Mouse (Mus musculus) kidney, postnatal 0 days (tissue): ENCODE data around the gene Anp32e. TPM values are rescaled to one million over a fixed set of nuclear protein-coding genes. Genes with fewer than 3 reads are reported as not detected.
A peak's percentile ranks its signal among the peaks of the same experiment; 100 is the strongest.

ENCODE experiments used
- ATAC-seq: fragments of 200-750 bp; cut with Nextera tagmentation; replicated peaks from 2 replicates; pipeline ENCODE4 v1.8.0; 2017; ENCODE audit warnings: low read depth, moderate number of reproducible peaks, moderate TSS enrichment, moderate library complexity; ENCODE audit not compliant: low FRiP score
- DNase-seq: peaks from one replicate; pipeline ENCODE4 v3.0.0-alpha.2; 2016; ENCODE audit warnings: low spot score
- H3K27ac ChIP-seq: fragments of 300-500 bp; sonication (generic); 2 replicates; pipeline ENCODE4 v1.5.1; 2014; ENCODE audit warnings: mild to moderate bottlenecking
- H3K27me3 ChIP-seq: fragments of 300-500 bp; sonication (generic); 2 replicates; pipeline ENCODE4 v1.6.1; 2014; ENCODE audit warnings: low read length, mixed read lengths; ENCODE audit not compliant: insufficient read depth
- H3K36me3 ChIP-seq: fragments of 300-500 bp; sonication (generic); 2 replicates; pipeline ENCODE4 v1.6.1; 2014; ENCODE audit warnings: low read length, mixed read lengths; ENCODE audit not compliant: insufficient read depth
- H3K4me1 ChIP-seq: fragments of 300-500 bp; sonication (generic); replicated peaks from 2 replicates; pipeline ENCODE4 v1.6.1; 2014; ENCODE audit warnings: antibody characterized with exemption, low read length, mixed read lengths; ENCODE audit not compliant: insufficient read depth
- H3K4me2 ChIP-seq: fragments of 300-500 bp; sonication (generic); 2 replicates; pipeline ENCODE4 v1.6.1; 2014; ENCODE audit warnings: mild to moderate bottlenecking, low read length, moderate library complexity, mixed read lengths
- H3K4me3 ChIP-seq: fragments of 300-500 bp; sonication (generic); replicated peaks from 2 replicates; pipeline ENCODE4 v1.5.1; 2014; ENCODE audit warnings: low read depth, low read length
- H3K9ac ChIP-seq: fragments of 300-500 bp; sonication (generic); 2 replicates; pipeline ENCODE4 v1.6.1; 2014; ENCODE audit warnings: low read depth, low read length
- H3K9me3 ChIP-seq: fragments of 300-500 bp; sonication (generic); replicated peaks from 2 replicates; pipeline ENCODE4 v1.6.1; 2016; ENCODE audit warnings: low read length, inconsistent platforms, mixed read lengths
- CTCF ChIP-seq: IDR thresholded peaks from 2 replicates; pipeline ENCODE4 v1.5.1; 2016; ENCODE audit warnings: antibody characterized with exemption, low read depth, mild to moderate bottlenecking, moderate library complexity
- WGBS: fragments of 180-500 bp; shearing (Covaris S2); extraction: QIAGEN DNeasy Blood & Tissue Kit; methylation state at CpG from one replicate; pipeline ENCODE4 v1.1.7; 2014; 5-methylcytosine and 5-hydroxymethylcytosine counted together
- polyA plus RNA-seq: library from polyadenylated mRNA; unstranded; fragments of >200 nt; fragmentation: Nextera tagmentation; extraction: Ambion mirVana; gene quantifications from 2 replicates; pipeline ENCODE4 v1.2.1, GENCODE M21; 2015

Anp32e gene
- polyA plus RNA-seq = 128 and 151 TPM in 2 replicates

DNA sequence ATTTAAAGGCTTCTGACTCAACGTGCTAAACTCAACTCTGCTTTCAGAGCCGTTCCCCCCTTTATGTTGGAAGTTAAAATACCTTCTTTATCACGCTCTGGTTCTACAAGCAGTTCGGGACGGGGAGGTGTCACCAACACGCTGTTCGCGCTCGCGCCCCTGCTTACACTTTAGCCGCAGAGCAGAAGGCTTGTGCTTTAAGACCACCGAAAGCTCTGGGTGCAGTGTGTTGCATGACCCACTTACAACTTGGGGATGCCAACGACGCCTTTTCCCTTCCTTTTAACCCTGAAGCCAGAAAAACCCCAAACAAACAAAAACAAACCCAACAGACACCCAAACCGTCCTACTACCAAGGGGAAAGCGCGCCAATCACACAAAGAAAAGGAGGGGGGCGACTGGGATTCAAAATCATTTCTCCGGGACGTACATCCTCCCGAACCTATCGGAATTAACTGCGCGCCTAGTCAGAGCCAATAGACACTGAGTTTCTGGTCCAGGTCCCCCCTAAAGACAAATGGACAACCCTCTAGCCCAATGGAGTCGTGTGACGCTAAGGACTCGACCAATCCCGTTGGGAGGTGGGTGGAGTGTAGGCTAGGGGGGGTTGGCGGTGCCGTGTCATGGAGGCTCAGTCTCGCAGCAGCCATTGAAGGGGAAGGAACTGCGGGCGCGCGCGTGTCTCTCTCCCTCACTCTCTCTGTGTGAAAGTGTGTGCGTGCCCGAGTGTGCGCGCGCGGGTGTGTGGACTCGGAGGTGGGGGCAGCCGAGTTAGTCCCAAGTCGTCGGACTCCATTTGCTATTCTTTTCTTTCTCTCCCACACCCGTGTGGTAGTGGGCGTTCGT lies at the start of gene Anp32e:
TSS of gene Anp32e (plus strand) at position 589 of the 846 bp plus-strand sequence.
- WGBS = under 1% methylated on average over 48 of the region's 49 CpGs
- Histone ChIP-seq H3K4me2 (peak within 1 kb of the TSS; percentile 66), H3K27me3 (no peaks in the 10 kb centered on the region), H3K9me3 (no peaks in the 10 kb centered on the region), H3K36me3 (peaks cover 1% of the 10 kb centered on the region; the same call in 1 of the 2 replicates), H3K9ac (peak within 1 kb of the TSS; percentile 89), H3K4me3 (peak within 1 kb of the TSS; percentile 90), H3K4me1 (peaks cover 4% of the 10 kb centered on the region), H3K27ac (peak within 1 kb of the TSS; percentile 88)
- DNase-seq = peak; percentile 100
- ATAC-seq = peak; percentile 100
- TF ChIP-seq CTCF = no peak

- ATAC-seq (peak; percentile 98), DNase-seq (peak; percentile 99)
- Histone ChIP-seq H3K4me1 (peaks cover 6% of the 10 kb centered on the region; the same call in 1 of the 2 replicates), H3K4me3 (peak within 1 kb of the TSS; percentile 43), H3K9ac (peak within 1 kb of the TSS; percentile 53; the same call in 1 of the 2 replicates), H3K27me3 (no peaks in the 10 kb centered on the region), H3K36me3 (0 out of 2 replicates have a peak, but pooled peaks cover 1% of the 10 kb centered on the region), H3K4me2 (peak within 1 kb of the TSS; percentile 97), H3K27ac (peak within 1 kb of the TSS; percentile 31; the same call in 1 of the 2 replicates), H3K9me3 (no peaks in the 10 kb centered on the region)
- WGBS = under 1% methylated on average over 57 of the region's 66 CpGs
- no peak for TF ChIP-seq CTCF
Observed at GRCm38 (mm10) chr3:95881979-95882815, 46.8 kb upstream of the Anp32e start, which contains the start of gene Ciart. Ciart (minus strand) TSS chr3:95882251.

DNA sequence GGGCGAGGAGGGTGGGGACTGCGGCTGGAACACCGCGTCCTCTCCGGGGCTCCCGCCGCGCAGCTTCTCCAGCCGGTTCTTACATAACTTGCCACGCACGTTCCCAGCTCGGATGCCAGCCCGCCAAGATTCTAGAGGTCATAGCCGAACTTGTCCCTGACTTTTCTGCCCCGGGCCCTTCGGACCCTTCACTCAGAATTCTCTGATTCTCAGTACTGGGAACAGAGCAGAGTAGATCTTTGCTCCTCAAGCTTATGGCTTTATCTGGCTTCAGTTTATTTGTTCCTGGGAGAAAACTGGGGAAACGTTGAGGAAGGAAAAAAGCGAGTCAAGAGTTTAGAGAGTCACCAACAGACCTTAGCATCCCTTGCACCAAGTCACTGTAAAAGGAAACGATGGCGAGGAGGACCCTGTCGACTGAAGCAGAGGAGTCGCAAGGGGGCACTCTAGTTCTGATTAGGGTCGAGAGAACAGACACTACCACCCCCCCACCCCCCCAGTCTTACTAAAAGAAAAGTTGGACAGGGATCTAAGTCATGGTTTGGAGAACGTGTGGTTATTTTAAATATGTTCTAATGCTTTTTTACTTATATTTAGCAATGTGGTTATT lies 46.1 kb upstream of the Anp32e start:
- Histone ChIP-seq H3K4me2 (peak overlapping the region; percentile 97), H3K27me3 (no peaks in the 10 kb centered on the region), H3K4me1 (peaks cover 6% of the 10 kb centered on the region; the same call in 1 of the 2 replicates), H3K36me3 (0 out of 2 replicates have a peak, but pooled peaks cover 3% of the 10 kb centered on the region), H3K4me3 (peak overlapping the region; percentile 26), H3K27ac (0 out of 2 replicates have a peak overlapping the region, but pooled peaks have one; percentile 0), H3K9me3 (no peaks in the 10 kb centered on the region), H3K9ac (peak overlapping the region; percentile 5; the same call in 1 of the 2 replicates)
- 3% methylated on average over 24 of the region's 24 CpGs for WGBS
- peak; percentile 71 for TF ChIP-seq CTCF
- DNase-seq (peak; percentile 93), ATAC-seq (no peak)

- no peak overlapping the region for H3K27ac ChIP-seq
- 63% methylated on average over 5 of the region's 5 CpGs for WGBS
- no peak for ATAC-seq
Observed at GRCm38 (mm10) chr3:95884400-95884799, 44.6 kb upstream of the Anp32e start.

GRCm38 (mm10) chr3:95887596-95887995 lies 41.5 kb upstream of the Anp32e start:
- no peaks in the 10 kb centered on the region for H3K27me3 ChIP-seq
- H3K4me2 ChIP-seq = no peak overlapping the region
- WGBS = 38% methylated on average over 4 of the region's 4 CpGs
- no peak overlapping the region for H3K9ac ChIP-seq
- H3K4me3 ChIP-seq = no peak overlapping the region
- TF ChIP-seq CTCF = no peak
- no peak overlapping the region for H3K27ac ChIP-seq
- DNase-seq (no peak), ATAC-seq (0 out of 2 replicates have a peak, but pooled peaks have one; percentile 38)
- peaks cover 20% of the 10 kb centered on the region for H3K4me1 ChIP-seq
- no peaks in the 10 kb centered on the region for H3K9me3 ChIP-seq
- 0 out of 2 replicates have a peak, but pooled peaks cover 3% of the 10 kb centered on the region for H3K36me3 ChIP-seq

More at GRCm38 (mm10) chr3:95884400-95884799, 44.6 kb upstream of the Anp32e start:
- TF ChIP-seq CTCF = no peak
- no peak overlapping the region for H3K4me2 ChIP-seq
- no peak overlapping the region for H3K4me3 ChIP-seq
- no peaks in the 10 kb centered on the region for H3K9me3 ChIP-seq
- H3K36me3 ChIP-seq = 0 out of 2 replicates have a peak, but pooled peaks cover 3% of the 10 kb centered on the region
- no peaks in the 10 kb centered on the region for H3K27me3 ChIP-seq
- H3K9ac ChIP-seq = no peak overlapping the region
- peaks cover 6% of the 10 kb centered on the region; the same call in 1 of the 2 replicates for H3K4me1 ChIP-seq
- no peak for DNase-seq
